Mouse (Mus musculus) testis, adult 2 months (tissue): ENCODE data around the gene Smok3a.

Experiments used
- CTCF ChIP-seq: fragments of 200-500 bp; IDR thresholded peaks from 2 replicates; pipeline ENCODE4 v1.5.1; 2012; ENCODE audit warnings: low read depth, mild to moderate bottlenecking, inconsistent platforms, low read length, moderate library complexity; ENCODE audit not compliant: control insufficient read depth, insufficient read depth, insufficient replicate concordance
- POLR2A ChIP-seq: fragments of 200-500 bp; IDR thresholded peaks from 2 replicates; pipeline ENCODE4 v1.6.1; 2012; ENCODE audit warnings: low read depth, mild to moderate bottlenecking, inconsistent platforms, low read length, moderate library complexity; ENCODE audit not compliant: control insufficient read depth

- TF ChIP-seq CTCF (no peak), POLR2A (no peak)
Measured at GRCm38 (mm10) chr5:138083318-138083900, 62.3 kb downstream of the Smok3a start.
